Mouse (Mus musculus) bone marrow macrophage, adult 2 months (primary cell): Measurements from ENCODE around the gene Map4.

Source experiments
- CTCF ChIP-seq: IDR thresholded peaks from 2 replicates; pipeline ENCODE4 v1.5.1; 2012; ENCODE audit warnings: low read depth, mild to moderate bottlenecking, low read length, moderate library complexity
- POLR2A ChIP-seq: IDR thresholded peaks from 2 replicates; pipeline ENCODE4 v1.6.1; 2012; ENCODE audit warnings: mild to moderate bottlenecking, low read depth, low read length, borderline replicate concordance

- no peak for TF ChIP-seq CTCF
- TF ChIP-seq POLR2A: no peak
Measured at GRCm38 (mm10) chr9:109968351-109969116, 37.3 kb downstream of the Map4 start.
